Mouse (Mus musculus) lung, adult 2 months (tissue): ENCODE measurements at regions not wholly inside any gene's neighbourhood (a gene's known extent, or its start where the extent isn't known, plus 50 kb on each side); places are given as distances from the start of the nearest gene placed in this dataset.
A peak's percentile ranks its signal among the peaks of the same experiment; 100 is the strongest.

Experiments used
- DNase-seq: peaks from one replicate; pipeline ENCODE4 v3.0.0; 2022
- H3K4me1 ChIP-seq: fragments of 200-500 bp; 2 replicates; pipeline ENCODE4 v1.6.1; 2011; ENCODE audit warnings: low read length; ENCODE audit not compliant: control insufficient read depth, insufficient read depth
- H3K4me3 ChIP-seq: fragments of 200-500 bp; replicated peaks from 2 replicates; pipeline ENCODE3; 2011; ENCODE audit warnings: low read depth, mild to moderate bottlenecking, control low read depth, low read length; ENCODE audit errors: extremely low read depth
- CTCF ChIP-seq: fragments of 200-500 bp; IDR thresholded peaks from 2 replicates; pipeline ENCODE4 v1.5.1; 2011; ENCODE audit warnings: mild to moderate bottlenecking, low read length, control low read depth; ENCODE audit not compliant: insufficient read depth
- POLR2A ChIP-seq: fragments of 200-500 bp; IDR thresholded peaks from 2 replicates; pipeline ENCODE4 v1.6.1; 2011; ENCODE audit warnings: low read depth, mild to moderate bottlenecking, control low read depth, low read length, borderline replicate concordance; ENCODE audit errors: extremely low read depth
- WGBS: fragments of 180-500 bp; shearing (Covaris S2); methylation state at CpG from one replicate; pipeline ENCODE4 v1.1.7; 2018; 5-methylcytosine and 5-hydroxymethylcytosine counted together

DNA sequence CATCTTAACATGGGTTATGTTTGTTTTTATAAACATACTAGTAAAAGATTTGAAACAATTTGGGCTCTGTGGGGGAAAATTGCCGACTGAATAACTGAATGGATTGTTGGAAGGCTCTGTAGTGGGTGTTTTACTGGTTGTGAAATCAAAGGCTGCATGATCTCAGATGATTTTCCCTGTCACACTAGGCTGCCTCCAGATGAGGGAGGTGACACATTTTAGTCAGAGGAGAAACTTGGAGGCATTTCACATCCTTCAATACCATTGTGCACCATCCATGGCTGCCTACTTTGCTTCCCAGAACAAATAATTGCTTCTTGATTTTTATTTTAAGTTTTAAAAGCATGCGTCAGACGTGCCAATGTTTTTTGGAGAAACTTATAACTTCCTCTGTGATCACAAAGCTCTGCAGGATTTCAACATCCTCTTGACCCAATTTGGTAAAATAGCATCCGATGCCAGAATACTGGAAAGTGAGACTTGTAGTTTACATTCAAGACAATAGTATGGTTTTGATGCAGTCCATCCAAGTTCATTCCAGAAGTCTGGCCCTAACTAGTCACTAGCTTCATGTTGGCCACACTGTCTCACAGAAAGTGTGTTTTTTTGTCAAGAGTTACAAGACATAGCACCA lies 163.0 kb upstream of the Mocs2 start:
- H3K4me1 ChIP-seq = no peaks in the 10 kb centered on the region
- no peak for DNase-seq
- no peak for TF ChIP-seq CTCF
- TF ChIP-seq POLR2A = no peak
- H3K4me3 ChIP-seq = no peak overlapping the region
- WGBS = 49% methylated on average over 4 of the region's 4 CpGs

DNA sequence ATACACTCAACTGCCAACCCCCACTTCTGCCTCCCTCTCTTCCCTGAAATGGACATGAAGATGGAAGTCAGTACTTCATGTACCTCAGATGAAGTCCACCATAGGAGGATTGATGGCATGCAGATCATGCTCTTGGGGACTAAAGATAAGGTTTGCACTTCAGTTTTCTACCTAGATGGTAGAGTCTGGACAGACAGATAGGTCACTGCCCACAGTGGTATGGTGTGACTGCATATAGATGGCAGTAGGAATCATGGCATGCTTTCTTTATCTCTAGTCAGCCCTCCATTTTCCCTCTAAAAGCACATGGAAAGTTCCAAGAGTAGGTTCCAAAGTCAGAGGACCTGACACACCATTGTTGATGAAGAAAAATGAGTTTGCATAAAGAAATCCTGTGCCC lies 145.6 kb upstream of the Mocs2 start:
- TF ChIP-seq CTCF (no peak), POLR2A (no peak)
- H3K4me1 ChIP-seq = no peaks in the 10 kb centered on the region
- no peak overlapping the region for H3K4me3 ChIP-seq
- no peak for DNase-seq

DNA sequence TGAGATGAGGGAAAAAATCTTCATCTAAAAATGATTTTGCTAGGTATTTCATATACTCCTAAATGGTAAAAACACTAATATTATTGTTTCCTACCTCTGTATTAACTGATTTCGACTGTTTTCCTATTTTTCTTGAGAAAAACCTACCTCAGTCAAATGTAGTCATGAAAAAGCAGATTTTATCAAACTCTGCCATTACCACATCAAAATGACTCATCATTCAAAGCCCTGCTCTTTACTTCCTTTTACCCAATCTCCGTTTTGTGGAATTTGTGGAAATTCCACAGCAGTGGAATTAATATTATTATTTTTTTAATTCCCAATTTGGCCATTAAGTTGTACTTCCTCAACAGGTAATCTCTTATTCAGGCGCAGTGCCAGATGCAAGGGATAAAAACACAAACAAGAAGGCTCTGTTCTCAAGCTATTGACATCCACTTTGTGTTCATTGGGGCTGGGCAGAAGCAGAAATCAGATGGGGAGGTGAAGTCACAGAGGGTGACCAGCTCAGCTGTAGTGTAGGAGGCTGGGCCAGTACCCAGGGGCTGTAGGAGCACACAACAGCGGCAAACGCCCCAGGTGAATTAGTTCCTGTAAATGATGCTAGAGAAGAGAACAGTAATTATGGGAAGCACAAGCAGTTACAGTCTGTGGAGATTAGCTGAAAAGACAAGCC lies 138.2 kb upstream of the Mocs2 start:
- no peak for TF ChIP-seq CTCF
- no peak for TF ChIP-seq POLR2A
- peak; percentile 3 for DNase-seq
- H3K4me3 ChIP-seq = no peak overlapping the region
- WGBS = 60% methylated on average over 5 of the region's 5 CpGs
- H3K4me1 ChIP-seq = no peaks in the 10 kb centered on the region; the same call in 1 of the 2 replicates

DNA sequence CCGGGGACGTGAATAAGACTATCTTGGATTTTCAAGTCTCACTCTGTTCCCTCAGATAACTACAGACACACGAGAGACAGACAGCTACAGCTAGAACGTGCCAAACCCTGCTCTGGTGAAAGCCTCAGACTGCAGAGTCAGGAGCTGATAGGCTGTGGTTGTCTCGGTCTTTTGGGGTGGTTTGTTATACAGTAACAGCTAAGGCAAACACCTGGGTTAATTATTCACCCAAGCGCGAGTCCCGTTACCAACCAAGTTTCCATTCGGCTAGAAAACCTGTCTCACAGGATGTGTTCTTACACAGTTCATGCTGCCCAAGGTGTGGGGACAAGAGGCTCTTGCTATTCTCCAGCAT lies 137.7 kb upstream of the Mocs2 start:
- TF ChIP-seq POLR2A (no peak), CTCF (no peak)
- Histone ChIP-seq H3K4me1 (no peaks in the 10 kb centered on the region; the same call in 1 of the 2 replicates), H3K4me3 (no peak overlapping the region)
- peak; percentile 15 for DNase-seq
- 67% methylated on average over 9 of the region's 9 CpGs for WGBS

DNA sequence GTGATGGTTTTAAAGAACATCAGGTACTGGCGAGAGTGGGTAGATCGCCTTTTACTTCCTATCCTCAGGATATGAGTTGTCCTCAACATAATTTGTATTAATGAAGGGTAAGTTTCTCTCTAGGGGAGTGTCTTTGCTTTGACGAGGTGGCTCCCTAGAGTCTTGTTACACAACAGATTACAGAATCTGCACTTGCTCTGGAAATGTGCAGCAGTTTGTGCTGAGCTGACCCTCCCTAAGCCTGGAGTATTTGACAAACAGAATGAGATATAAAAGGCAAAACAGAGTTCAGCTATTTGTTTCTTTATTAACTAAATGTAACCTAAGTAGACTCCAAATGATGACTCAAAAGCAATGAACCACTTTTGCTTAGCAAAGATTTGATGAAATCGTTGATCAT lies 136.8 kb upstream of the Mocs2 start:
- 52% methylated on average over 4 of the region's 4 CpGs for WGBS
- no peak for DNase-seq
- no peak for TF ChIP-seq POLR2A
- TF ChIP-seq CTCF = no peak
- Histone ChIP-seq H3K4me1 (no peaks in the 10 kb centered on the region; the same call in 1 of the 2 replicates), H3K4me3 (no peak overlapping the region)

DNA sequence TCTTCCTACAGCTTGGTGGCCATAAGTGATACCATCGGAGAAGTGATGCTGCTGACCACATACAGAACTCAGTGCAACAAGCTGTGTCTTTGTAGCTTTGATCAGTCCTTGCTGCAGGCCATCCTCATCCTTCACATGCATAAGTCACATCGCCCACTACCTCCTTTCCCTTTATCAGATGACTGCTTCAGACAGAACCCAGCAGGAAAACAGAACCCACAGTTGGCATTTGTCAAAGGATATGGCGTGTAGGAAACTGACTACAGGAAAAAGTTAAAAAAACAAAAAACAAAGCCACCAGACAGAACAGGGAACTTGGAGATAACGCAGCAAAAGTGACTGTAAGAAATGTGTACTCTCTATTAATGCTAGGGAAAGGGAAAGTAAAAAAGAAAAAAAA lies 136.1 kb upstream of the Mocs2 start:
- 53% methylated on average over 4 of the region's 4 CpGs for WGBS
- no peak for DNase-seq
- no peak overlapping the region for H3K4me3 ChIP-seq

DNA sequence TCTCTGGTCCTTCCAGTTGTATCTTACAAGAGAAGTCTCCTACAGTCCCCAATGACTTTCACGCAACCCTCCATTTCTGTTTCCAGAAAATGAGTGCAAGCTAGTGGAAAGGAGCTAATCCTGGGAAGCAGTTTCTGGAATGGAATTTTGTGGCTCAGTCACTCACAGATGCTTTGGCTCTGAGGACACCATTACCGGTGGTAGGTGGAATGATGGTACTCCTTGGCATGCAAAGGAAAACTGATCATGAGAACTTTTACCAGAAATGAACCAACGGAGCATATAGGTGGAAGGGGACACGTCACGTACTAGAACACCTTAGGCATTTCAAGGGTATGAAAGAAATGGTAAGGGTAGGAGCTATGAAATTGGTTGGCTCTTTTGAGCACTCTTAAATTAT lies 135.1 kb upstream of the Mocs2 start:
- DNase-seq = no peak
- H3K4me3 ChIP-seq = no peak overlapping the region
- TF ChIP-seq CTCF = no peak
- H3K4me1 ChIP-seq = no peaks in the 10 kb centered on the region; the same call in 1 of the 2 replicates
- 95% methylated on average over 5 of the region's 5 CpGs for WGBS

More for the DNA sequence above, 136.1 kb upstream of the Mocs2 start:
- H3K4me1 ChIP-seq = no peaks in the 10 kb centered on the region; the same call in 1 of the 2 replicates
- TF ChIP-seq POLR2A (no peak), CTCF (no peak)

DNA sequence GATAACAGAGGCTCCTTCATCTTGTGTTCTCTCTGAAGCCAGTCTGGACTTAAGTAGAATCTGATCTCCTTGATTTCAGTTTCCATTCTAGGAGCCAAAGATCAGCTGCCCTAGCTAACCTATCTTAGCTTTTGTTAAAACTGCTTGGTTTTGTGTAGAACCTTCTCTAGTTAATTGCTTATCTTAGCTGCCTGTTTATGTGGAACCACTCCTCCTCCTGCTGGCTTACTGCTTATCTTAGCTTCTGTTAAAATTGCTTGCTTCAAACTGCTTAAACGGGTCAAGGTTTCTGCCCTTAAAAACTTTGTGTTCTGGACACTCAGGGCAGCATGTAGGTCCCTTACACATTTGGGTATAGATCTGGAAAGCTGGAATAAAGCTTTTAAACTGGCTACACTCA lies 133.7 kb upstream of the Mocs2 start:
- no peak for DNase-seq
- Histone ChIP-seq H3K4me1 (no peaks in the 10 kb centered on the region; the same call in 1 of the 2 replicates), H3K4me3 (no peak overlapping the region)
- TF ChIP-seq POLR2A (no peak), CTCF (no peak)
- 45% methylated on average over 1 of the region's 1 CpGs for WGBS

DNA sequence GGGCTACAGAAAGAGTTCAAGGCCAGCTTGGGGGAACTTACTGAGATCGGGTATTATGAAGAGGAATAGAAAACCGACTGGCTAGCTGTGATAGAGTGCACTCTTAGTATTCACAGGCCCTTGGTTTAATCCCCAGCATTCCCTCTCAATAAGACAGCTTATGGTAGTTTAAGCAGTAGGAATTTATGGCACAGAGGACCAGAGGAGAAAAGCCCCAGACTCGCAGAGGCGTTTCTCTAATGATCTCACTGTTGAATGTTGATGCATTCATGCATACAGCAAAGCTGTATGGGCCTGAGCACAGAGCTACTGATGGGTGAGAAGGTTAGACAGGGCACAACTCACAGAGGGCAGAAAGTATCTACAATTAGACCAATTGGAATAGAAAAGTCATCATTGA lies 132.7 kb upstream of the Mocs2 start:
- 81% methylated on average over 4 of the region's 4 CpGs for WGBS
- DNase-seq = no peak
- Histone ChIP-seq H3K4me1 (no peaks in the 10 kb centered on the region; the same call in 1 of the 2 replicates), H3K4me3 (no peak overlapping the region)
- TF ChIP-seq POLR2A (no peak), CTCF (no peak)

DNA sequence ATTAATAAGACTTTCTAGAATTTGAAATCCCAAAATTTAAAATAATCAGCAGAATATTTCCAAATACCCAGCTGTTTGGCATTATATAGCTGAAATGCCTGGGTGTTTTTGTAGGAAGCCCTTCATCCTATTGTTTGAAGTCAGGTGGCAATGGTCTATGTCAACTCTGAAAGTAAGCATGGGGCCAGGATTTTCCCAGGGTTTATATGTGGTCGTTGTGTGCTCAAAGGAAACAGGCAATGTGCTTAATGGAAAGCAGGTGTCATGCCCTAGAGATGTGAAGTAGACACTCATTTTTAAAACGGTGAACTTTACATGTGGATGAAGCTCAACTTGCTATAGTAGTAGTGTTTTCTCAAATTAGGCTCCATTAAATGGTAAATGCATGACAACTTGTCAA lies 105.4 kb upstream of the Mocs2 start:
- WGBS = 64% methylated on average over 2 of the region's 2 CpGs
- no peak overlapping the region for H3K4me3 ChIP-seq
- DNase-seq = no peak
- TF ChIP-seq POLR2A (no peak), CTCF (no peak)
- no peaks in the 10 kb centered on the region for H3K4me1 ChIP-seq

DNA sequence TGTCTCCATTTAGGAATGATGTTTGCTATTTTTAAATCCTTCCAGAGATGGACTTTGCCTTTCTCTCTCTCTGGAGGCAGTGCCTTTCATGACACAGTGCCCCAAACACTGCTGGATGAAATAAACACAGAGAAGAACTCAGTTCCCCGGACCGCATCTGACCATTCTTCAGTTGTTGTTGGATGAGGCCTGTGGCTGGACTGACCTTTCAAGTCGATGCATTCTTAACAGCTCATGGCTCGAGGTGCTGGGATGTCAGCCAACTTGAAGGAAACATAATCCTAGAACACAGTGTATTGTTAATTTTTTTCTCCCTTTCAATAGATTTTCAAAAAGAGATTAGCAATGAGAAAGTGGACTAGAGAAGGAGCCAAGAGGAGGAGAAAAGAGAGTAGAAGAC lies 98.3 kb upstream of the Mocs2 start:
- WGBS = 50% methylated on average over 4 of the region's 4 CpGs

More for the DNA sequence above, 98.3 kb upstream of the Mocs2 start:
- H3K4me1 ChIP-seq = no peaks in the 10 kb centered on the region
- no peak for DNase-seq
- TF ChIP-seq CTCF (no peak), POLR2A (no peak)
- no peak overlapping the region for H3K4me3 ChIP-seq
